Mouse (Mus musculus) MEL (cell line): Measurements from ENCODE around the gene Zfp2. TPM values are rescaled to one million over a fixed set of nuclear protein-coding genes. Genes with fewer than 3 reads are reported as not detected.
A peak's percentile ranks its signal among the peaks of the same experiment; 100 is the strongest.

ENCODE experiments used
- ETS1 ChIP-seq: IDR thresholded peaks from 2 replicates; pipeline ENCODE4 v1.6.1; 2012; ENCODE audit warnings: low read depth, mild to moderate bottlenecking, inconsistent platforms, low read length, improper control_type of control experiment, moderate library complexity
- polyA plus RNA-seq, 2 experiments: library from polyadenylated mRNA; stranded (reverse) in 1 of 2; unstranded in 1 of 2; fragments of >175 nt in 1 of 2; fragments of >200 nt in 1 of 2; gene quantifications; 2 replicates each; pipeline versions ENCODE4 v1.2.1 to v1.2.4; 2012; ENCODE audit warnings: low replicate concordance in 2 of 2, low read depth in 1 of 2; ENCODE audit not compliant: insufficient read length in 2 of 2, insufficient read depth in 1 of 2, missing spikeins in 1 of 2
- total RNA-seq: library from RNA; depleted of rRNA; stranded (reverse); fragments of 300-350 nt; gene quantifications from 2 replicates; pipeline ENCODE4 v1.2.3, GENCODE M21; 2012; rRNA removed

The Zfp2 gene
- total and polyA plus RNA-seq, 3 experiments, result not detected

GRCm38 (mm10) chr11:50849310-50849709 lies 66.7 kb downstream of the Zfp2 start (continued):
- TF ChIP-seq ETS1, result peak; percentile 64; the same call in 1 of the 2 replicates

Other genes with a start within 250 kb of the Zfp2 start
- 2.1 and 4.5 TPM in 2 replicates for gene Zfp354c, start 88.4 kb downstream of the Zfp2 start, total RNA-seq
- gene Zfp354c, start 88.4 kb downstream of the Zfp2 start, polyA plus RNA-seq, result 1 to 10 TPM in 1 of 2 experiments, not detected in 1; 4.2 TPM
- gene Zfp879, start 74.6 kb downstream of the Zfp2 start, total RNA-seq, result not detected in 2 replicates
- gene Zfp879, start 74.6 kb downstream of the Zfp2 start, polyA plus RNA-seq, result not detected
- gene Grm6, start 65.5 kb downstream of the Zfp2 start, total RNA-seq, result not detected in 2 replicates
- gene Grm6, start 65.5 kb downstream of the Zfp2 start, polyA plus RNA-seq, result under 1 TPM in 1 of 2 experiments, not detected in 1; 0.14 TPM
- not detected in 2 replicates for gene Zfp454, start 28.5 kb downstream of the Zfp2 start, total RNA-seq
- not detected for gene Zfp454, start 28.5 kb downstream of the Zfp2 start, polyA plus RNA-seq
- gene Zfp354b, start 15.5 kb upstream of the Zfp2 start, total RNA-seq, result not detected in 2 replicates
- gene Zfp354b, start 15.5 kb upstream of the Zfp2 start, polyA plus RNA-seq, result not detected
- not detected in 2 replicates for gene 4933414I15Rik, start 27.6 kb upstream of the Zfp2 start, total RNA-seq
- not detected for gene 4933414I15Rik, start 27.6 kb upstream of the Zfp2 start, polyA plus RNA-seq
- not detected in 2 replicates for gene Prop1, start 37.6 kb upstream of the Zfp2 start, total RNA-seq
- not detected for gene Prop1, start 37.6 kb upstream of the Zfp2 start, polyA plus RNA-seq
- not detected in 2 replicates for gene Olfr1378, start 50.4 kb upstream of the Zfp2 start, total RNA-seq
- gene Olfr1378, start 50.4 kb upstream of the Zfp2 start, polyA plus RNA-seq, result not detected
- gene Olfr1377, start 65.8 kb upstream of the Zfp2 start, total RNA-seq, result not detected in 2 replicates
- not detected for gene Olfr1377, start 65.8 kb upstream of the Zfp2 start, polyA plus RNA-seq
- not detected in 2 replicates for gene Olfr51, start 87.4 kb upstream of the Zfp2 start, total RNA-seq
- not detected for gene Olfr51, start 87.4 kb upstream of the Zfp2 start, polyA plus RNA-seq
- not detected in 2 replicates for gene Olfr54, start 98.1 kb upstream of the Zfp2 start, total RNA-seq
- gene Olfr54, start 98.1 kb upstream of the Zfp2 start, polyA plus RNA-seq, result not detected
- not detected in 2 replicates for gene Olfr1375, start 131.9 kb upstream of the Zfp2 start, total RNA-seq
- not detected for gene Olfr1375, start 131.9 kb upstream of the Zfp2 start, polyA plus RNA-seq
- not detected in 2 replicates for gene Zfp354a, start 143.1 kb upstream of the Zfp2 start, total RNA-seq
- not detected for gene Zfp354a, start 143.1 kb upstream of the Zfp2 start, polyA plus RNA-seq